Mouse (Mus musculus) effector memory CD4-positive, alpha-beta T cell, adult 5 months (primary cell): ENCODE data around the gene Raver2. TPM values are rescaled to one million over a fixed set of nuclear protein-coding genes. Genes with fewer than 3 reads are reported as not detected.

Experiments used
- polyA plus RNA-seq: library from polyadenylated mRNA; unstranded; fragments of 100-300 nt; shearing (Covaris generic); gene quantifications from one replicate; pipeline ENCODE4 v1.2.1, GENCODE M21; 2017

Raver2 gene
- polyA plus RNA-seq = 5.5 TPM

GRCm38 (mm10) chr4:101068786-101069153 lies at the start of gene Raver2:
Gene Raver2, plus strand, starts transcription at chr4:101068983.

GRCm38 (mm10) chr4:101020596-101020995 lies 48.2 kb upstream of the Raver2 start, which contains the start of gene Gm10577:
Gene Gm10577, minus strand, starts transcription at chr4:101020696.

Other genes with a start within 250 kb of the Raver2 start
- gene Gm10577, start 48.3 kb upstream of the Raver2 start, polyA plus RNA-seq = not detected
- 639 TPM for gene Jak1, start 196.3 kb downstream of the Raver2 start, polyA plus RNA-seq